Mouse (Mus musculus) adrenal gland, adult 18-20 months (tissue): Measurements from ENCODE around the gene Ganab. TPM values are rescaled to one million over a fixed set of nuclear protein-coding genes. Genes with fewer than 3 reads are reported as not detected.

ENCODE experiments used
- DNase-seq, 2 experiments: peaks; one replicate each; pipeline ENCODE4 v3.0.0; 2021 to 2022; ENCODE audit warnings: low spot score in 2 of 2
- microRNA-seq, 2 experiments: library from miRNA; unstranded; fragments of <30 nt; microRNA quantifications; one replicate each; pipeline ENCODE4 v1.2.0; 2021; ENCODE audit warnings: borderline number of aligned reads in 2 of 2
- total RNA-seq, 2 experiments: library from RNA; stranded (reverse); gene quantifications; 1 replicate in 1 of 2; 2 replicates in 1 of 2; pipeline ENCODE4 v1.2.3; 2021

The Ganab gene
- total RNA-seq, 2 experiments from 2014 or later, result 163 to 212 TPM

DNA sequence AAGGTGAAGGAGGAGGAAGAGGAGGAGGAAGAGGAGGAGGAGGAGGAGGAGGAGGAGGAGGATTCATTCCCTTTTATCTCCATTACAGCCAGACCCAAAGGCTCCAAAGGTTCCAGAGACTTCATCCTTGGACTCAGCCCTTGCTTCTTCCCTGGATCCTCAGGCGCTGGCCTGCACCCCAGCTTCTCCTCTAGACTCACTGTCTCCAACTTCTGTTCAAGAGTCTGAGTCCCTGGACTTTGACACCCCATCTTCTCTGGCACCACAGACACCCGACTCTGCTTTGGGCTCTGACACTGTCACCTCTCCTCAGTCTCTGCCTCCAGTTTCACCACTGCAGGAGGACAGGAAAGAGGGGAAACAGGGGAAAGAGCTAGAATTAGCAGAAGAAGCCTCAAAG is 64.4 kb downstream of the Ganab start:
- DNase-seq, result no peak

GRCm38 (mm10) chr19:8965075-8965474 is 67.2 kb downstream of the Ganab start:
- no peak for DNase-seq

DNA sequence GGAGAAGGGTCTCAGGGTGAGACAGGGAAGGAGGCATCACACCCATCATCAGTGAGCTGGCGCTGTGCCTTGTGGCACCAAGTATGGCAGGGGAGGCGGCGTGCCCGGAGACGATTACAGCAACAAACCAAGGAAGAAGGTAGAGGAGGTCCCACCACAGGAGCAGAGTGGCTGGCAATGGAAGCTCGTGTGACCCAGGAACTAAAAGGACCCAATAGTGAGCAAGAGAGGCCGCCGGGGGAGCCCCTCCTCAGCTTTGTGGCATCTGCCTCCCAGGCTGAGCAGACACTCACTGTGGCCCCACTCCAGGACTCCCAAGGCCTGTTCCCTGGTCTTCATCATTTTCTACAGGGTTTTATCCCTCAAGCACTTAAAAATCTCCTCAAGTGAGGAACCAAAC is 67.9 kb downstream of the Ganab start:
- no peak for DNase-seq

DNA sequence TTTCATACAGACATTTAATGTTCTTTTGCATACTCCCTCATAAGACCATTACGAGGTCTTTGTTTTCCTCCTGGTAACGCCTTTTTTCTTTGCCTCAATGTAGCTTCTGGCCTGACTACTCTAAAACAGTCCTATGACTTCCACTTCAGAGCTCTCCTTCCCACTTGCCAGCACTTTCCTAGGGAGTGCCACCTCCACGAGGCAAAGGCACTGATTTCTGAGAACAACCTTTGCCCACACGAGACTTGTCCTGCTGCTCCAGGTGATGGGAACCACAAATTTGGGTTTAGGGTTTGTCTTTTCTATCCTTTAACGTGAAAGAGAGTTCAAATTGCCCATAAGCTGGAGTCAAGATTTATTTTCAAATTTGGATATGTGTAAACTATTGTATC is 68.3 kb downstream of the Ganab start:
- no peak for DNase-seq

Small RNA genes lying within 50 kb of the gene (microRNA-seq; reads per million reads assigned to microRNA genes)
- 0 reads per million in 2 experiments for gene Mir5136

Other genes with a start within 250 kb of the Ganab start
- 1 to 10 TPM in 1 of 2 experiments, under 1 TPM in 1; 0.60 to 1.5 TPM for gene Chrm1, start 234.3 kb upstream of the Ganab start, total RNA-seq
- 100 to 1,000 TPM; 373 to 425 TPM for gene Slc3a2, start 174.7 kb upstream of the Ganab start, total RNA-seq
- gene Wdr74, start 162.2 kb upstream of the Ganab start, total RNA-seq, result 10 to 100 TPM; 62.4 to 66.2 TPM
- 1 to 10 TPM; 2.0 to 2.3 TPM for gene 1700092M07Rik, start 157.4 kb upstream of the Ganab start, total RNA-seq
- gene Stx5a, start 156.7 kb upstream of the Ganab start, total RNA-seq, result 100 to 1,000 TPM in 1 of 2 experiments, 10 to 100 TPM in 1; 78.2 to 103 TPM
- 100 to 1,000 TPM; 127 to 144 TPM for gene Nxf1, start 141.0 kb upstream of the Ganab start, total RNA-seq
- 100 to 1,000 TPM; 114 to 116 TPM for gene Tmem223, start 127.1 kb upstream of the Ganab start, total RNA-seq
- gene Tmem179b, start 123.6 kb upstream of the Ganab start, total RNA-seq, result 10 to 100 TPM; 41.4 to 51.7 TPM
- 10 to 100 TPM; 11.3 to 12.2 TPM for gene Taf6l, start 111.7 kb upstream of the Ganab start, total RNA-seq
- 10 to 100 TPM; 81.3 to 97.9 TPM for gene Polr2g, start 99.5 kb upstream of the Ganab start, total RNA-seq
- gene Zbtb3, start 95.5 kb upstream of the Ganab start, total RNA-seq, result 1 to 10 TPM; 2.8 to 3.1 TPM
- 10 to 100 TPM; 35.3 to 39.4 TPM for gene Ttc9c, start 78.7 kb upstream of the Ganab start, total RNA-seq
- gene Hnrnpul2, start 78.1 kb upstream of the Ganab start, total RNA-seq, result 10 to 100 TPM; 62.6 to 72.1 TPM
- gene AC129217.1, start 68.3 kb upstream of the Ganab start, total RNA-seq, result not detected
- gene Bscl2, start 60.6 kb upstream of the Ganab start, total RNA-seq, result 100 to 1,000 TPM; 144 to 158 TPM
- 1 to 10 TPM; 5.9 to 6.9 TPM for gene Gng3, start 58.9 kb upstream of the Ganab start, total RNA-seq
- gene Lrrn4cl, start 47.3 kb upstream of the Ganab start, total RNA-seq, result 1 to 10 TPM; 2.3 to 6.6 TPM
- 100 to 1,000 TPM; 178 to 202 TPM for gene Ubxn1, start 26.6 kb upstream of the Ganab start, total RNA-seq
- gene Uqcc3, start 17.1 kb upstream of the Ganab start, total RNA-seq, result 10 to 100 TPM; 55.2 to 65.6 TPM
- gene Lbhd1, start 14.3 kb upstream of the Ganab start, total RNA-seq, result 1 to 10 TPM; 6.4 to 7.1 TPM
- gene Gm49403, start 14.1 kb upstream of the Ganab start, total RNA-seq, result not detected
- 10 to 100 TPM; 44.6 to 47.1 TPM for gene 1810009A15Rik, start 9.2 kb upstream of the Ganab start, total RNA-seq
- 1 to 10 TPM; 3.2 to 9.1 TPM for gene Gm49416, start 9.1 kb upstream of the Ganab start, total RNA-seq
- gene Ints5, start 5.1 kb upstream of the Ganab start, total RNA-seq, result 10 to 100 TPM; 23.3 to 23.9 TPM
- gene B3gat3, start 22.3 kb downstream of the Ganab start, total RNA-seq, result 10 to 100 TPM; 60.5 to 65.7 TPM
- gene Rom1, start 31.3 kb downstream of the Ganab start, total RNA-seq, result 10 to 100 TPM; 29.8 to 49.2 TPM
- 10 to 100 TPM; 41.5 to 59.5 TPM for gene Eml3, start 31.5 kb downstream of the Ganab start, total RNA-seq
- gene Mta2, start 43.8 kb downstream of the Ganab start, total RNA-seq, result 10 to 100 TPM; 81.1 to 89.8 TPM
- 10 to 100 TPM; 23.1 to 26.1 TPM for gene Tut1, start 55.8 kb downstream of the Ganab start, total RNA-seq
- 100 to 1,000 TPM; 334 to 342 TPM for gene Eef1g, start 69.0 kb downstream of the Ganab start, total RNA-seq
- gene Ahnak, start 91.2 kb downstream of the Ganab start, total RNA-seq, result 100 to 1,000 TPM in 1 of 2 experiments, 10 to 100 TPM in 1; 88.9 to 162 TPM
- not detected for gene Scgb1a1, start 189.9 kb downstream of the Ganab start, total RNA-seq
- gene Asrgl1, start 237.6 kb downstream of the Ganab start, total RNA-seq, result 10 to 100 TPM; 11.8 to 14.1 TPM